Comparison of ENCODE assay signal across 8 mouse cellular contexts in genomic region chr2:96317387-96318299, GRCm38 (mm10). TPM values are rescaled to one million over a fixed set of nuclear protein-coding genes. Genes with fewer than 3 reads are reported as not detected.
DNase-seq lines count a peak whose midpoint lies in the region; ATAC-seq lines count a peak whose summit lies in the region.

Gene Lrrc4c (plus strand): TSS chr2:96318169.

- H3K4me2 ChIP-seq in heart, embryonic 15.5 days: peak within 1 kb of the TSS; percentile 66

- intact Hi-C loops in heart, postnatal 36 days (cut with DNase I): no loop called here
- intact Hi-C loops in left cerebral cortex, postnatal 25 days (cut with DNase I): loop anchor here (10.0 kb wide), 1 partner anchor 1083 kb away; no protein-coding TSS in a partner anchor

- no peaks in the 10 kb centered on the region for H3K36me3 ChIP-seq in heart, embryonic 15.5 days

- H3K27me3 ChIP-seq in heart, embryonic 15.5 days: no peaks in the 10 kb centered on the region

- ATAC-seq in heart, embryonic 15.5 days (replicated peaks; ENCODE audit: insufficient number of reproducible peaks, insufficient read depth, low FRiP score, low read depth): no peak

- peaks cover 31% of the 10 kb centered on the region for H3K4me1 ChIP-seq in heart, embryonic 15.5 days (replicated peaks)

- peak within 1 kb of the TSS; percentile 43 for H3K4me3 ChIP-seq in heart, embryonic 15.5 days

- peak within 1 kb of the TSS; percentile 33; the same call in 1 of the 2 replicates for H3K9ac ChIP-seq in heart, embryonic 15.5 days

- DNase-seq in heart, postnatal 36 days: no peak
- DNase-seq in cerebellum, postnatal 36 days: peak; percentile 64 to 81
- DNase-seq in frontal cortex, postnatal 36 days (ENCODE audit: low spot score in 2 of 2): peak; percentile 65 to 71
- DNase-seq in left cerebral cortex, postnatal 25 days (ENCODE audit: low spot score in 2 of 2): peak; percentile 66 to 71
- DNase-seq in retina, embryonic 14.5 days (ENCODE audit: low spot score): peak; percentile 57
- DNase-seq in gastrocnemius, postnatal 25 days: no peak
- no peak for DNase-seq in natural killer cell, adult 2 months (ENCODE audit: low spot score in 2 of 2)

- H3K9me3 ChIP-seq in heart, embryonic 15.5 days (replicated peaks): no peaks in the 10 kb centered on the region

- H3K27ac ChIP-seq in heart, embryonic 15.5 days: peak within 1 kb of the TSS; percentile 28; the same call in 1 of the 2 replicates

- WGBS in heart, embryonic 15.5 days: 12% methylated on average over 18 of the region's 18 CpGs

RNA-seq across cellular contexts. Expression of gene Lrrc4c, which starts in this region (rescaled TPM):
- polyA plus RNA-seq in heart, embryonic 15.5 days (2015; fragmentation: Nextera tagmentation; extraction: Ambion mirVana): 1.2 and 2.0 TPM in 2 replicates
- total RNA-seq in heart, postnatal 36 days (2021): under 1 TPM; 0.30 to 0.31 TPM
- 100 to 1,000 TPM; 125 to 133 TPM for total RNA-seq in left cerebral cortex, postnatal 25 days (2021)
- total RNA-seq in gastrocnemius, postnatal 25 days (2021): under 1 TPM; 0.15 to 0.16 TPM

Comparison
In these comparisons a context has a peak if more than half of its experiments do, and no peak if none do; other contexts are left out.
1. RNA of gene Lrrc4c (total RNA-seq): 125 to 133 TPM in left cerebral cortex, postnatal 25 days; 0.30 to 0.31 TPM in heart, postnatal 36 days and 0.15 to 0.16 TPM in gastrocnemius, postnatal 25 days; every median in the first group is over 10 times any median in the second.
2. DNase-seq: peak in cerebellum, postnatal 36 days (2 of 2), frontal cortex, postnatal 36 days (2 of 2), left cerebral cortex, postnatal 25 days (2 of 2) and retina, embryonic 14.5 days (single experiment); none in heart, postnatal 36 days (0 of 2), gastrocnemius, postnatal 25 days (single experiment) and natural killer cell, adult 2 months (0 of 2).